Comparison of ENCODE assay signal across 22 mouse cellular contexts in genomic region chr7:130632379-130632732, GRCm38 (mm10). TPM values are rescaled to one million over a fixed set of nuclear protein-coding genes. Genes with fewer than 3 reads are reported as not detected.
DNase-seq lines count a peak whose midpoint lies in the region; ATAC-seq and TF ChIP-seq lines count a peak whose summit lies in the region.
"Had no signal": no experiment of that assay in that cellular context is flagged by ENCODE, and none has a peak within 500 bp of the region (broad histone marks: within the 10 kb centered on the region; RNA-seq: fewer than 3 reads in every experiment).

No protein-coding gene starts in this region.

- no peak for DNase-seq in heart, adult 9 months (ENCODE audit: low spot score in 2 of 2)
- no peak for DNase-seq in kidney, adult 2 months
- no peak for DNase-seq in kidney, postnatal 14 days
- DNase-seq in ZHBTc4 (ENCODE audit: low read depth, low spot score) = peak; percentile 34
- DNase-seq in embryo, embryonic 9.5 days (ENCODE audit: extremely low spot score) = no peak
- DNase-seq: adrenal gland, postnatal 10 days; cerebellum, adult 11 months; cerebellum, adult 8-10 months; cerebellum, postnatal 14 days; embryo, embryonic 11 days; gastrocnemius, postnatal 14 days; heart, postnatal 4 days; kidney, adult 8-10 months had no signal

- H3K4me1 ChIP-seq in heart, embryonic 15.5 days (replicated peaks) = peaks cover 52% of the 10 kb centered on the region
- H3K4me1 ChIP-seq in kidney, adult 2 months (ENCODE audit: control insufficient read depth, insufficient read depth, low read length) = peaks cover 31% of the 10 kb centered on the region
- peaks cover 18% of the 10 kb centered on the region for H3K4me1 ChIP-seq in E14TG2a.4 (replicated peaks; ENCODE audit: low read depth, low read length)

- H3K27me3 ChIP-seq in heart, embryonic 15.5 days = no peaks in the 10 kb centered on the region
- H3K27me3 ChIP-seq in kidney, adult 2 months (replicated peaks; ENCODE audit: control insufficient read depth, insufficient read depth, low read length) = no peaks in the 10 kb centered on the region
- H3K27me3 ChIP-seq in E14TG2a.4 (ENCODE audit: insufficient read depth, low read length) = 0 out of 2 replicates have a peak, but pooled peaks cover 3% of the 10 kb centered on the region
- H3K27me3 ChIP-seq: embryonic facial prominence, embryonic 12.5 days; hindbrain, embryonic 13.5 days had no signal

- no peak overlapping the region for H3K4me3 ChIP-seq in heart, embryonic 15.5 days
- H3K4me3 ChIP-seq in kidney, adult 2 months (ENCODE audit: insufficient read depth, low read depth, low read length) = no peak overlapping the region
- H3K4me3 ChIP-seq in E14TG2a.4 (replicated peaks; ENCODE audit: low read length) = peak overlapping the region; percentile 39
- H3K4me3 ChIP-seq: embryonic facial prominence, embryonic 12.5 days; forebrain, embryonic 12.5 days; hindbrain, embryonic 13.5 days had no signal

- H3K4me2 ChIP-seq in heart, embryonic 15.5 days = no peak overlapping the region
- H3K4me2 ChIP-seq: embryonic facial prominence, embryonic 12.5 days; forebrain, embryonic 12.5 days; heart, embryonic 11.5 days; hindbrain, embryonic 13.5 days had no signal

- TF ChIP-seq CTCF in kidney, adult 2 months (conservative IDR thresholded peaks at IDR 0.05; ENCODE audit: insufficient read depth, insufficient read length, low read depth, low read length) = no peak
- TF ChIP-seq CTCF in E14TG2a.4 (conservative IDR thresholded peaks at IDR 0.05; ENCODE audit: low read length) = no peak

- H3K9me3 ChIP-seq in heart, embryonic 15.5 days (replicated peaks) = no peaks in the 10 kb centered on the region
- no peaks in the 10 kb centered on the region for H3K9me3 ChIP-seq in E14TG2a.4 (ENCODE audit: low read length)
- H3K9me3 ChIP-seq: embryonic facial prominence, embryonic 12.5 days; forebrain, embryonic 12.5 days; hindbrain, embryonic 13.5 days had no signal

- no peaks in the 10 kb centered on the region for H3K36me3 ChIP-seq in heart, embryonic 15.5 days
- H3K36me3 ChIP-seq in kidney, adult 2 months (ENCODE audit: control insufficient read depth, insufficient read depth, low read length) = no peaks in the 10 kb centered on the region
- peaks cover 3% of the 10 kb centered on the region; the same call in 1 of the 2 replicates for H3K36me3 ChIP-seq in E14TG2a.4 (ENCODE audit: insufficient read depth, low read length)
- H3K36me3 ChIP-seq: embryonic facial prominence, embryonic 12.5 days; forebrain, embryonic 12.5 days; G1E; hindbrain, embryonic 13.5 days had no signal

- ATAC-seq in heart, embryonic 15.5 days (replicated peaks; ENCODE audit: insufficient number of reproducible peaks, insufficient read depth, low FRiP score, low read depth) = no peak
- ATAC-seq: forebrain, embryonic 16.5 days; hindbrain, postnatal 0 days had no signal

- no peak for TF ChIP-seq POLR2A in kidney, adult 2 months (IDR thresholded peaks at IDR 0.05; ENCODE audit: low read depth, low read length)

- WGBS in heart, embryonic 15.5 days = 96% methylated on average over 5 of the region's 5 CpGs
- WGBS in kidney, adult 2 months = 67% methylated on average over 5 of the region's 5 CpGs

- no peak overlapping the region for H3K9ac ChIP-seq in heart, embryonic 15.5 days
- H3K9ac ChIP-seq: embryonic facial prominence, embryonic 12.5 days; forebrain, embryonic 12.5 days; hindbrain, embryonic 13.5 days had no signal

- peak overlapping the region; percentile 50; the same call in 1 of the 2 replicates for H3K27ac ChIP-seq in heart, embryonic 15.5 days
- H3K27ac ChIP-seq in kidney, adult 2 months (ENCODE audit: insufficient read depth, low read depth, low read length) = peak overlapping the region; percentile 62; the same call in 1 of the 2 replicates
- H3K27ac ChIP-seq: forebrain, embryonic 12.5 days; hindbrain, embryonic 13.5 days; hindbrain, postnatal 0 days had no signal

RNA-seq across cellular contexts. Expression of gene Tacc2, which starts 55.1 kb away (rescaled TPM):
- polyA plus RNA-seq in heart, embryonic 15.5 days (2015; fragmentation: Nextera tagmentation; extraction: Ambion mirVana) = 43.2 and 46.8 TPM in 2 replicates
- polyA plus RNA-seq in kidney, adult 2 months (2012; rRNA removed) = 72.2 and 78.4 TPM in 2 replicates
- polyA plus RNA-seq: G1E had no signal

RNA-seq across cellular contexts. Expression of gene Nsmce4a, which starts 59.4 kb away (rescaled TPM):
- polyA plus RNA-seq in heart, embryonic 15.5 days (2015; fragmentation: Nextera tagmentation; extraction: Ambion mirVana) = 115 and 118 TPM in 2 replicates
- 39.8 and 44.4 TPM in 2 replicates for polyA plus RNA-seq in kidney, adult 2 months (2012; rRNA removed)
